Mouse (Mus musculus) C2C12 (cell line): ENCODE data around the gene Olfr288.

ENCODE experiments used
- CTCF ChIP-seq: IDR thresholded peaks from one replicate; pipeline ENCODE4 v1.5.1; 2011; ENCODE audit not compliant: control insufficient read depth, insufficient read depth, insufficient read length
- MAX ChIP-seq: IDR thresholded peaks from one replicate; pipeline ENCODE4 v1.6.1; 2011; ENCODE audit warnings: mild to moderate bottlenecking, control low read depth
- MYOG ChIP-seq: IDR thresholded peaks from one replicate; pipeline ENCODE4 v1.6.1; 2011; ENCODE audit not compliant: control insufficient read depth, insufficient read length; ENCODE audit errors: extremely low read depth
- USF1 ChIP-seq: IDR thresholded peaks from one replicate; pipeline ENCODE4 v1.6.1; 2011; ENCODE audit warnings: low read depth, mild to moderate bottlenecking, control low read depth, moderate library complexity

- TF ChIP-seq CTCF (no peak), MYOG (no peak), USF1 (no peak), MAX (no peak)
Measured at GRCm38 (mm10) chr15:98226096-98226495, 30.8 kb upstream of the Olfr288 start.
